Mouse (Mus musculus): ENCODE data around the gene Olfr231. TPM values are rescaled to one million over a fixed set of nuclear protein-coding genes. Genes with fewer than 3 reads are reported as not detected.

Gene Olfr231
- total RNA-seq, 2 experiments from 2014 or later, result not detected

DNA sequence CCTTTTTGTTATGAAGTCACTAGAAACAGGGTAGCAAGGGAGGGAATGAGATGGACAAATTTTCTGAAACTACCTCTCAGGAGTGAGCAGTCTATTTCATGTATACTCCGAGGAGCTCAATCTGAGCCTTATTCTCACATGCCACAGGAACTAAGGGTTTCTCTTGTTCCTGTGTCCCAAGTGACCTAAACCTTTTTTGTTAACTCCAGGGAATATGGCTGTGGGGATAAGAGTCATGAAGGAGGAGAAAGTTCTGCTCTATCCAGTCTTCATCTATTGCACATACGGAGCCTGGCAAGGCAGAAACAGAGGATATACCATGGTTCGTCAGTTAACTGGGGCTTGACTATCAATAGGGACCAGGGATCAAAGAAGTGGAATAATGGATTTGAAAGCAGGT is 54.7 kb downstream of the Olfr231 start, which contains the start of gene Olfr430:
Gene Olfr430 (plus strand): TSS at position 301 of the 400 bp plus-strand sequence.
- H3K4me3 ChIP-seq, result no peak within 1 kb of the TSS
- DNase-seq (ENCODE audit: low spot score in 2 of 2), result no peak
- TF ChIP-seq CTCF (conservative IDR thresholded peaks at IDR 0.05), result no peak
- H3K27ac ChIP-seq, result no peak within 1 kb of the TSS

Other genes with a start within 250 kb of the Olfr231 start
- not detected for gene Ifi211, start 208.1 kb downstream of the Olfr231 start, total RNA-seq (2021)
- gene Mndal, start 178.7 kb downstream of the Olfr231 start, total RNA-seq (2021), result 10 to 100 TPM; 10.4 to 12.3 TPM
- 1 to 10 TPM; 4.5 to 5.6 TPM for gene Ifi203, start 178.5 kb downstream of the Olfr231 start, total RNA-seq (2021)
- gene Ifi202b, start 138.4 kb downstream of the Olfr231 start, total RNA-seq (2021), result not detected
- gene Ifi205, start 89.4 kb downstream of the Olfr231 start, total RNA-seq (2021), result under 1 TPM in 1 of 2 experiments, not detected in 1; 0.29 TPM
- gene Olfr433, start 80.5 kb downstream of the Olfr231 start, total RNA-seq (2021), result not detected
- gene Olfr432, start 72.0 kb downstream of the Olfr231 start, total RNA-seq (2021), result not detected
- gene Olfr430, start 54.6 kb downstream of the Olfr231 start, total RNA-seq (2021), result not detected
- not detected for gene Olfr429, start 36.8 kb downstream of the Olfr231 start, total RNA-seq (2021)
- gene Olfr427, start 24.3 kb downstream of the Olfr231 start, total RNA-seq (2021), result not detected
- not detected for gene Olfr424, start 10.4 kb upstream of the Olfr231 start, total RNA-seq (2021)
- gene Olfr420, start 34.5 kb upstream of the Olfr231 start, total RNA-seq (2021), result not detected
- gene Spta1, start 51.6 kb upstream of the Olfr231 start, total RNA-seq (2021), result under 1 TPM in 1 of 2 experiments, not detected in 1; 0.05 TPM
- gene Olfr419, start 130.9 kb upstream of the Olfr231 start, total RNA-seq (2021), result not detected
- gene Mptx1, start 209.4 kb upstream of the Olfr231 start, total RNA-seq (2021), result not detected
- not detected for gene Olfr417, start 244.0 kb upstream of the Olfr231 start, total RNA-seq (2021)

Measured in layer of hippocampus, adult 2 months (tissue).